Mouse (Mus musculus) neural tube, embryonic 13.5 days (tissue): ENCODE results near the gene Spg20. TPM values are rescaled to one million over a fixed set of nuclear protein-coding genes. Genes with fewer than 3 reads are reported as not detected.

ENCODE experiments used
- ATAC-seq: fragments of 200-750 bp; cut with Nextera tagmentation; 2 replicates; pipeline ENCODE4 v1.8.0; 2017; ENCODE audit warnings: low read depth, mild to moderate bottlenecking, moderate TSS enrichment, moderate library complexity
- H3K27ac ChIP-seq: fragments of 300-500 bp; sonication (generic); replicated peaks from 2 replicates; pipeline ENCODE4 v1.5.1; 2015; ENCODE audit warnings: moderate library complexity, mild to moderate bottlenecking, inconsistent platforms
- H3K27me3 ChIP-seq: fragments of 300-500 bp; sonication (generic); 2 replicates; pipeline ENCODE4 v1.6.1; 2015; ENCODE audit warnings: mild to moderate bottlenecking, inconsistent platforms
- H3K36me3 ChIP-seq: fragments of 300-500 bp; sonication (generic); 2 replicates; pipeline ENCODE4 v1.6.1; 2015; ENCODE audit warnings: mild to moderate bottlenecking, inconsistent platforms
- H3K4me1 ChIP-seq: fragments of 300-500 bp; sonication (generic); replicated peaks from 2 replicates; pipeline ENCODE4 v1.6.1; 2015; ENCODE audit warnings: inconsistent platforms
- H3K4me2 ChIP-seq: fragments of 300-500 bp; sonication (generic); 2 replicates; pipeline ENCODE4 v1.6.1; 2015; ENCODE audit warnings: inconsistent platforms, mild to moderate bottlenecking, moderate library complexity
- H3K4me3 ChIP-seq: fragments of 300-500 bp; sonication (generic); 2 replicates; pipeline ENCODE4 v1.5.1; 2015; ENCODE audit warnings: mild to moderate bottlenecking, inconsistent platforms
- H3K9ac ChIP-seq: fragments of 300-500 bp; sonication (generic); 2 replicates; pipeline ENCODE4 v1.6.1; 2015; ENCODE audit warnings: moderate library complexity, mild to moderate bottlenecking, inconsistent platforms
- H3K9me3 ChIP-seq: fragments of 300-500 bp; sonication (generic); 2 replicates; pipeline ENCODE4 v1.6.1; 2016; ENCODE audit warnings: inconsistent platforms
- WGBS: fragments of 180-500 bp; shearing (Covaris S2); methylation state at CpG from one replicate; pipeline ENCODE4 v1.1.7; 2015; 5-methylcytosine and 5-hydroxymethylcytosine counted together
- polyA plus RNA-seq: library from polyadenylated mRNA; unstranded; fragments of >200 nt; fragmentation: Nextera tagmentation; extraction: Ambion mirVana; gene quantifications from 2 replicates; pipeline ENCODE4 v1.2.1, GENCODE M21; 2015

The Spg20 gene
- polyA plus RNA-seq, 1 experiment from 2014 or later: 20.2 TPM

DNA sequence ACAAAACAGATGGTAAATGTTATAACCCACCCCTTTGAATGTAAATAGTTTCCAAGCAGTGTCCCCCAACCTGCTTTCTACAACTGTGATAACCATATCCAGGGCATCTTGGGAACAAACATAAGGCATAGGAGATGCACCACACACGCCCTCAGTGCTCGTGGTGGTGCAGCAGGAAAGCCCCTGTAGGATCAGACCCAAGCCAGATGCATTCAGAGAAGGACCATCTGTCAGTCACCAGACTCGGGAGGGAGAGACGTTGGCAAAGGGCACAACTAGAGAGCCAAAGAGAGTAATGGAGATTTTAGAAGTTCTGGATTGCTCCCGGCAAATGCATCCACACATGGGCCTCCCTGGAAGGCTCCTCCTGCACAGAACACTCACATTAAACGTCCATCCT is 27.1 kb upstream of the Spg20 start:
- 58% methylated on average over 6 of the region's 6 CpGs for WGBS

DNA sequence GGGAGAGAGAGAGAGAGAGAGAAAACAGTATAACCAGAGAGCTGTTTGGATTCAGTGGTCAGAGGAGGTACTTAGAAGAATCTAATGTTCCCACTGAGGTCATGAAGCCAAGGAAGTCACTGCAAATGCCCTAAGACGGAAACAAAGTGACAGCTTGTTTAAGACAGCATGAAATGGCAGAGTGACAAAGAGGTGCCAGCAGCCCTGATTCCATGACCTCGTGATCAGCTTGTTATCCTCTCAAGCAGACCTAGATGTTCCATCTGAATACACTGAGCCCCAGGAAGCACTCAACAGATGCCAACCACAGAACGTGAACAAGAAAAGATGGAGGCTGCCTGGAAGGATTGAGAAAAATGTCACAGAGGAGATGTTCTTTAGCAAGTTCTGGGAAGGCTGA is 26.2 kb upstream of the Spg20 start:
- Histone ChIP-seq H3K4me1 (peaks cover 14% of the 10 kb centered on the region; the same call in 1 of the 2 replicates), H3K27me3 (no peaks in the 10 kb centered on the region), H3K36me3 (no peaks in the 10 kb centered on the region), H3K4me3 (no peak overlapping the region), H3K9ac (no peak overlapping the region), H3K9me3 (no peaks in the 10 kb centered on the region), H3K27ac (no peak overlapping the region), H3K4me2 (no peak overlapping the region)
- no peak for ATAC-seq
- WGBS: 64% methylated on average over 3 of the region's 3 CpGs

More for the DNA sequence above, 27.1 kb upstream of the Spg20 start:
- Histone ChIP-seq H3K4me1 (peaks cover 14% of the 10 kb centered on the region; the same call in 1 of the 2 replicates), H3K4me2 (no peak overlapping the region), H3K4me3 (no peak overlapping the region), H3K9me3 (no peaks in the 10 kb centered on the region), H3K9ac (no peak overlapping the region), H3K27me3 (no peaks in the 10 kb centered on the region), H3K36me3 (no peaks in the 10 kb centered on the region), H3K27ac (no peak overlapping the region)
- ATAC-seq: no peak

DNA sequence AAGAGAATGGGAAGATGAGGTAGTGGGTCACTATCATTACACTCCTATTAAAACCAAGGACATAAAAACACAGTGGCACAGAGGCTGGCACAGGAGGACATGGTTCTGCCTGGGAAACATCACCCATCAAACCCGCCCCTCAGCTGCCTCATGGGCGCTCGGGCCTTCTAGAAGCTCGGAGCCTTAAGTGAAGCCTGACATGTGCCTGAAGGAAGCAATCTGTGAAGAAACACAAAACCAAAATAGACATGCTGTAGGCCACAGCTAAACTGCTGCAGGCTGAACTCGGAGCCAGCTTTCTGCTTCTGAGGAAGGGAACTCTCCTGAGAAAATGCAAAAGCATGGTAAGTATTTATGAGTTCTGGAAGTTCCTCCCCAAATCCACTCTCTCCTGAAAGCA is 25.0 kb upstream of the Spg20 start:
- no peak overlapping the region for H3K9ac ChIP-seq
- ATAC-seq: no peak
- no peak overlapping the region for H3K4me2 ChIP-seq
- H3K27me3 ChIP-seq: no peaks in the 10 kb centered on the region
- H3K9me3 ChIP-seq: no peaks in the 10 kb centered on the region
- 92% methylated on average over 5 of the region's 5 CpGs for WGBS
- H3K4me3 ChIP-seq: no peak overlapping the region
- H3K4me1 ChIP-seq: peaks cover 14% of the 10 kb centered on the region; the same call in 1 of the 2 replicates
- no peak overlapping the region for H3K27ac ChIP-seq
- H3K36me3 ChIP-seq: no peaks in the 10 kb centered on the region

GRCm38 (mm10) chr3:55087360-55087759 is 24.5 kb upstream of the Spg20 start:
- H3K4me3 ChIP-seq: no peak overlapping the region
- peaks cover 13% of the 10 kb centered on the region; the same call in 1 of the 2 replicates for H3K4me1 ChIP-seq
- H3K36me3 ChIP-seq: no peaks in the 10 kb centered on the region
- H3K9ac ChIP-seq: no peak overlapping the region
- H3K9me3 ChIP-seq: no peaks in the 10 kb centered on the region
- no peak overlapping the region for H3K27ac ChIP-seq
- H3K27me3 ChIP-seq: no peaks in the 10 kb centered on the region
- WGBS: 67% methylated on average over 4 of the region's 4 CpGs
- ATAC-seq: no peak
- no peak overlapping the region for H3K4me2 ChIP-seq

DNA sequence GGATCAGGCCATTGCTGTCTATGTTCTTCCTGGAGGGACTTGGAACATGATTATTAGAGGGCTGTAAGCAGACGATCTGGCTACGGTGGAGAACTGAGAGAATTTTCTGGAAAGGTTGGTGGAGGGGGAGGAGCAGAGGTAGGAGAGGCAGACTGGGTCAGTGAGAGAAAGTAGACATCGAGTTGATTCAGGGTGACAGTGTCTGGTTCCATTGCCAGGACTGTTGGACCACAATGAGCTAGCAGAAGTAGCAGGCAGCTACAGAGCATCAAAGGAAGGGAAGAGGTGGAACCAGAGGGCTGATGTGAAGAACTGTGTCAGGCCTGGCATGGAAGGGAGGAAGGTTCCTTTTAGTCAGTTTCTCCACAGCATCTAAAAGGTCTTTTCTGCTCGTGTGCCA is 23.5 kb upstream of the Spg20 start:
- no peaks in the 10 kb centered on the region for H3K9me3 ChIP-seq
- no peak overlapping the region for H3K9ac ChIP-seq

DNA sequence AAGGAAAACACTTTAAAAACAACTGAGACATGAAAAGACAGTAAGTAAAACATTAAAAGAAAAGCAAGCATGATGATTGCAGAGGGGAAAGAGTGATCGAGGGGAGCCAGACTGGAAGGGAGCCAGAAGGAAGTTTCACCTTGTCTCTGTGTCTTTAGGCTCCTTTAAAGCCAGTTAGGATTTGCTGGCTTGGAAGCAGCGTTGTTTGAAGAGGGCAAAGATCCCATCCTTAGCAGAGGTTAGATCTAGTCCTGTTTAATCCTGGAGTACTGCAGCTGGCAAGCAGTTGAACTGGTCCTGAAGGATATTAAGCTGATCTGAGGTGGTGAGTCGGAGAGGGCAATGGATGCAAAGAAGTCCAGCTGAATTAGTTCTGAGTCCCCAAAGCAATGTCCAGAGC is 23.1 kb upstream of the Spg20 start:
- no peak for ATAC-seq

More for the DNA sequence above, 23.5 kb upstream of the Spg20 start:
- Histone ChIP-seq H3K4me2 (no peak overlapping the region), H3K27me3 (no peaks in the 10 kb centered on the region), H3K4me1 (peaks cover 7% of the 10 kb centered on the region; the same call in 1 of the 2 replicates), H3K27ac (no peak overlapping the region), H3K36me3 (no peaks in the 10 kb centered on the region), H3K4me3 (no peak overlapping the region)
- 73% methylated on average over 4 of the region's 4 CpGs for WGBS
- ATAC-seq: no peak

GRCm38 (mm10) chr3:55089291-55089690 is 22.6 kb upstream of the Spg20 start:
- Histone ChIP-seq H3K9me3 (no peaks in the 10 kb centered on the region), H3K9ac (no peak overlapping the region), H3K27ac (no peak overlapping the region), H3K4me1 (peaks cover 7% of the 10 kb centered on the region; the same call in 1 of the 2 replicates), H3K4me3 (no peak overlapping the region), H3K36me3 (no peaks in the 10 kb centered on the region), H3K27me3 (no peaks in the 10 kb centered on the region), H3K4me2 (no peak overlapping the region)
- ATAC-seq: no peak
- 77% methylated on average over 4 of the region's 4 CpGs for WGBS

More for the DNA sequence above, 23.1 kb upstream of the Spg20 start:
- no peak overlapping the region for H3K4me3 ChIP-seq
- H3K27me3 ChIP-seq: no peaks in the 10 kb centered on the region
- H3K4me1 ChIP-seq: peaks cover 7% of the 10 kb centered on the region; the same call in 1 of the 2 replicates
- no peak overlapping the region for H3K9ac ChIP-seq
- WGBS: 85% methylated on average over 3 of the region's 3 CpGs
- H3K36me3 ChIP-seq: no peaks in the 10 kb centered on the region
- no peaks in the 10 kb centered on the region for H3K9me3 ChIP-seq
- no peak overlapping the region for H3K27ac ChIP-seq
- H3K4me2 ChIP-seq: no peak overlapping the region

GRCm38 (mm10) chr3:55093161-55093560 is 18.7 kb upstream of the Spg20 start:
- ATAC-seq: no peak
- Histone ChIP-seq H3K4me3 (no peak overlapping the region), H3K4me2 (no peak overlapping the region), H3K27ac (no peak overlapping the region), H3K27me3 (no peaks in the 10 kb centered on the region), H3K9me3 (no peaks in the 10 kb centered on the region), H3K4me1 (peaks cover 21% of the 10 kb centered on the region), H3K36me3 (no peaks in the 10 kb centered on the region), H3K9ac (no peak overlapping the region)
- 76% methylated on average over 1 of the region's 1 CpGs for WGBS

GRCm38 (mm10) chr3:55095968-55096654 is 15.8 kb upstream of the Spg20 start:
- peak overlapping the region; percentile 64 for H3K27ac ChIP-seq
- 0 out of 2 replicates have a peak overlapping the region, but pooled peaks have one; percentile 4 for H3K4me2 ChIP-seq
- H3K36me3 ChIP-seq: no peaks in the 10 kb centered on the region
- H3K9me3 ChIP-seq: no peaks in the 10 kb centered on the region
- H3K27me3 ChIP-seq: no peaks in the 10 kb centered on the region
- no peak overlapping the region for H3K4me3 ChIP-seq
- peaks cover 27% of the 10 kb centered on the region for H3K4me1 ChIP-seq
- WGBS: 29% methylated on average over 8 of the region's 8 CpGs
- ATAC-seq: peak; percentile 81
- no peak overlapping the region for H3K9ac ChIP-seq

GRCm38 (mm10) chr3:55096655-55097005 is 15.3 kb upstream of the Spg20 start:
- Histone ChIP-seq H3K4me1 (peaks cover 27% of the 10 kb centered on the region), H3K9ac (no peak overlapping the region), H3K4me2 (0 out of 2 replicates have a peak overlapping the region, but pooled peaks have one; percentile 4), H3K27me3 (no peaks in the 10 kb centered on the region), H3K27ac (peak overlapping the region; percentile 64), H3K9me3 (no peaks in the 10 kb centered on the region), H3K4me3 (no peak overlapping the region), H3K36me3 (no peaks in the 10 kb centered on the region)
- no peak for ATAC-seq
- WGBS: 73% methylated on average over 2 of the region's 2 CpGs

DNA sequence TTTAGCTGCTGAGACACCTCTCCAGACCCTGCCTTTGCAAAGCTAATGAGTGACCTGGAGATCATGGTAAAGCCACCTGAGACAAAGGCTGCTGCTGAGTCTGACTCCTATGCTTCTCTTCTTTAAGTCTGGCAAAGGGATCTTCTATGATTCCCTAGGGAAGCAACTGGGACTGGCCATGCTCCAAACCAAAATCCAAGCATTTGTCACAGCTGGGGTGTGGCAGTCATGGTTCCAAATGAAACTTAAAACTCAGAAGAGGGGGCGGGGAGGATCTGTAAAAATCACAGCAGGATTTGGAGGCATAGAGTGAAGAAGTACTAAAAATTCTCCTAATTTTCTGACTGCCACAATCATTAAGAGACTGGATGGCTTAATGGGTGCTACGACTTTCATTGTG is 14.7 kb upstream of the Spg20 start:
- Histone ChIP-seq H3K27me3 (no peaks in the 10 kb centered on the region), H3K4me3 (no peak overlapping the region), H3K4me2 (no peak overlapping the region), H3K27ac (peak overlapping the region; percentile 64), H3K4me1 (peaks cover 27% of the 10 kb centered on the region), H3K9ac (no peak overlapping the region), H3K9me3 (no peaks in the 10 kb centered on the region), H3K36me3 (no peaks in the 10 kb centered on the region)
- 0 out of 2 replicates have a peak, but pooled peaks have one; percentile 28 for ATAC-seq
- WGBS: 61% methylated on average over 2 of the region's 2 CpGs

DNA sequence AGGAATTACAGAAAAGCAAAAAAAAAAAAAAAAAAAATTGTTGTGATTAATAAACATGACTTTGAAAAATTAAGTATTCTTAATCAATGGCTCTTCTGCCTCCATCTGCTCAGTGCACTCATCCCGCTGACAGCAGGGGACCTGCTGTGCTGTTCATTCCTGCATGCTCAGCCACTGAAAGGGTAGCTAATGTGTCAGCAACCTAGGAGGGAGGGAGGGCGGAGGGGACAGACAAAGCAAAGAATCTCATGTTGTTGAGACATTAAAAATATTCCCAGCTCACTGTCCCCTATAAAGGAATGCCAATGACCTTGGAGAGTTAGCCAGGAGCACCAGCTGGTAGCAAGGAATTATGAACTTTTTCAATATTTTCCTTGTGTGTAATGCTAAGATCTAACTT is 13.9 kb upstream of the Spg20 start:
- no peaks in the 10 kb centered on the region for H3K27me3 ChIP-seq
- peak; percentile 86 for ATAC-seq

DNA sequence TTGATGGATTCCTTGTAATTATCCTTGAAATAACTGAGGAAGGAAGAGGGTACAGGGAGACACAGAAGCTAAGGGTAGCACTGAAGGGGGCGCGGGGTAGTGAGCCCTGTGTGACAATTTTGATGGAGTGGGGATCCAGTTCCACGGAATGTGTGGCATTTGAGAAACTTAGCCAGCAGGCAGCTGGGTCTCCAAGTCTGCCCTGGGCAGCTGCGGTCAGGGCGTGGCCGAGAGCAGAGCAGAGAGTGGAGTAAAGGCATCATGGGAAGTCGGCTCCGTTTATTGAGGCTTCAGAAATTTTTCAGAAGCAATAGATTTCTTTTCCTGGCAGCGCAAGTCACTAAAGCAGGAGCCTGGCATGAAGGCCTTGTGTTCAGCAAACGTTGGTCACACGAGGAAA is 12.9 kb upstream of the Spg20 start:
- no peak for ATAC-seq
- Histone ChIP-seq H3K27ac (0 out of 2 replicates have a peak overlapping the region, but pooled peaks have one; percentile 18), H3K4me3 (no peak overlapping the region), H3K4me1 (peaks cover 27% of the 10 kb centered on the region), H3K36me3 (no peaks in the 10 kb centered on the region), H3K27me3 (no peaks in the 10 kb centered on the region), H3K4me2 (no peak overlapping the region), H3K9me3 (no peaks in the 10 kb centered on the region), H3K9ac (no peak overlapping the region)
- WGBS: 78% methylated on average over 11 of the region's 11 CpGs

More for the DNA sequence above, 13.9 kb upstream of the Spg20 start:
- H3K4me3 ChIP-seq: no peak overlapping the region
- WGBS: 6% methylated on average over 2 of the region's 2 CpGs
- no peak overlapping the region for H3K4me2 ChIP-seq
- peaks cover 27% of the 10 kb centered on the region for H3K4me1 ChIP-seq
- no peaks in the 10 kb centered on the region for H3K36me3 ChIP-seq
- H3K9me3 ChIP-seq: no peaks in the 10 kb centered on the region
- H3K27ac ChIP-seq: 0 out of 2 replicates have a peak overlapping the region, but pooled peaks have one; percentile 38
- H3K9ac ChIP-seq: no peak overlapping the region
